Mouse (Mus musculus) forebrain, embryonic 13.5 days (tissue): ENCODE measurements around the gene Akap8. TPM values are rescaled to one million over a fixed set of nuclear protein-coding genes. Genes with fewer than 3 reads are reported as not detected.

Experiments
- ATAC-seq: fragments of 200-750 bp; cut with Nextera tagmentation; 2 replicates; pipeline ENCODE4 v1.8.0; 2017
- H3K27ac ChIP-seq: fragments of 300-500 bp; sonication (generic); 2 replicates; pipeline ENCODE4 v1.5.1; 2015; ENCODE audit warnings: inconsistent platforms, mild to moderate bottlenecking, moderate library complexity
- H3K27me3 ChIP-seq: fragments of 300-500 bp; sonication (generic); 2 replicates; pipeline ENCODE4 v1.6.1; 2015; ENCODE audit warnings: mild to moderate bottlenecking, inconsistent platforms
- H3K36me3 ChIP-seq: fragments of 300-500 bp; sonication (generic); 2 replicates; pipeline ENCODE4 v1.6.1; 2015; ENCODE audit warnings: mild to moderate bottlenecking, inconsistent platforms; ENCODE audit not compliant: poor library complexity, severe bottlenecking
- H3K4me1 ChIP-seq: fragments of 300-500 bp; sonication (generic); 2 replicates; pipeline ENCODE4 v1.6.1; 2015; ENCODE audit warnings: inconsistent platforms
- H3K4me2 ChIP-seq: fragments of 300-500 bp; sonication (generic); 2 replicates; pipeline ENCODE4 v1.6.1; 2015; ENCODE audit warnings: inconsistent platforms, mild to moderate bottlenecking, moderate library complexity
- H3K4me3 ChIP-seq: fragments of 300-500 bp; sonication (generic); 2 replicates; pipeline ENCODE4 v1.5.1; 2015; ENCODE audit warnings: mild to moderate bottlenecking, inconsistent platforms
- H3K9ac ChIP-seq: fragments of 300-500 bp; sonication (generic); 2 replicates; pipeline ENCODE4 v1.6.1; 2015; ENCODE audit warnings: mild to moderate bottlenecking, inconsistent platforms
- H3K9me3 ChIP-seq: fragments of 300-500 bp; sonication (generic); replicated peaks from 2 replicates; pipeline ENCODE4 v1.6.1; 2016; ENCODE audit warnings: inconsistent platforms
- WGBS: fragments of 180-500 bp; shearing (Covaris S2); methylation state at CpG from one replicate; pipeline ENCODE4 v1.1.7; 2015; 5-methylcytosine and 5-hydroxymethylcytosine counted together
- polyA plus RNA-seq: library from polyadenylated mRNA; unstranded; fragments of >200 nt; fragmentation: Nextera tagmentation; extraction: Ambion mirVana; gene quantifications from 2 replicates; pipeline ENCODE4 v1.2.1, GENCODE M21; 2015

Gene Akap8
- polyA plus RNA-seq, 1 experiment from 2014 or later = 112 TPM

DNA sequence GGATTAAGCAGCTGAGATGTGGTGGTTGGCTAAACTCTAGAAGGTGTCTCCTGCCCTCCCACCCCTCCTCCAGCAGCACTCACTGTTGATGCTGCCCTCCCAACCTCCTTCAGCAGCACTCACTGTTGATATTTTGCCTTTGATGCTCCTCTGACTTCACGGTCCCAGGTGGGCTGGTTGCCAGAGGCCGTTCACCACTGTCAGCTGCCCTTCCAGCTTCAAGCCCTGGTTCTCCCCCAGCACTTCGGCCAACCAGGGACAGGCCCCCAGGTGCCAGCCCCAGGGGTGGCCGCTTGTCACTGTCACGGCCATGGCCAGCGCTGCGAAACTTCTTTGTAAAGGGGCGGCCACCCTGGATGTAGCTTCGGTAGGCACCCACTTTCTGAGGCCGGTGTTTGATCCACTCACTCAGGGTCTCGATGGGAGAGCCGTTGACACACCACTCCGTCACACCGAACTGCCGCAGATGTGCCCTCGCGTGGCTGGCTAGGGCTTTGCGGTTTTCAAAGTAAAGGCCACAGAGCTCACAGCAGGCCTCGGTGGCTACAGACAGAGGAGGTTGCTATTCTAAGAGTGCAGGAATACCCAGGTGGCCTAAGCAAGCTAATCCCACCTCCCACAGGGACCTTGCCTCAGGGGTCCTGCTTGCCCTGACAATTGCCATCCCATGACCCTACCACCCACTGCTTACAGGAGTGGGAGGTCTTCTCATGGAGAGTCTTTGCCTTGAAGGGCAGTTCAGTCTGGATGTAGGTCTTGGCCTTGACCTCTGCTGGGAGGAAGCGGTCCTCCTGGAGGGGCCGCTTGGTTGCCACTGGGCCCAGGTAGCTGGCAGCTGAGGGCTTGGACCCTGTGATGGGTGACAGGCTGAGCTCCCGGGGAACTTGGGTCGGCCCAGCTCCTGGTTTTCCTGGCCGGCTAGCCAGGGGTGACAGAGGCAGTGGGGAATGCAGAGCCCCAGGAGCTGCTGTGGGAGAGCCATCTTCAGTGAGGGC, 36.0 kb upstream of the Akap8 start:
- 88% methylated on average over 24 of the region's 24 CpGs for WGBS
- H3K9ac ChIP-seq = no peak overlapping the region
- no peak for ATAC-seq
- H3K4me3 ChIP-seq = no peak overlapping the region
- H3K4me1 ChIP-seq = peaks cover 17% of the 10 kb centered on the region; the same call in 1 of the 2 replicates
- no peaks in the 10 kb centered on the region for H3K27me3 ChIP-seq
- no peak overlapping the region for H3K27ac ChIP-seq
- no peaks in the 10 kb centered on the region for H3K9me3 ChIP-seq
- H3K36me3 ChIP-seq = peaks cover 87% of the 10 kb centered on the region
- no peak overlapping the region for H3K4me2 ChIP-seq

- no peak for ATAC-seq
Measured at GRCm38 (mm10) chr17:32356281-32356680, 35.2 kb upstream of the Akap8 start.

GRCm38 (mm10) chr17:32355031-32355430, 34.0 kb upstream of the Akap8 start:
- ATAC-seq = no peak
- H3K9ac ChIP-seq = no peak overlapping the region
- H3K9me3 ChIP-seq = no peaks in the 10 kb centered on the region
- no peaks in the 10 kb centered on the region for H3K27me3 ChIP-seq
- 0 out of 2 replicates have a peak, but pooled peaks cover 12% of the 10 kb centered on the region for H3K4me1 ChIP-seq
- H3K4me3 ChIP-seq = no peak overlapping the region
- peaks cover 66% of the 10 kb centered on the region for H3K36me3 ChIP-seq
- 94% methylated on average over 6 of the region's 6 CpGs for WGBS
- no peak overlapping the region for H3K27ac ChIP-seq
- H3K4me2 ChIP-seq = no peak overlapping the region

More at GRCm38 (mm10) chr17:32356281-32356680, 35.2 kb upstream of the Akap8 start:
- H3K4me3 ChIP-seq = no peak overlapping the region
- H3K27me3 ChIP-seq = no peaks in the 10 kb centered on the region
- H3K36me3 ChIP-seq = peaks cover 79% of the 10 kb centered on the region
- H3K9me3 ChIP-seq = no peaks in the 10 kb centered on the region
- H3K4me2 ChIP-seq = no peak overlapping the region
- H3K9ac ChIP-seq = no peak overlapping the region
- H3K4me1 ChIP-seq = peaks cover 10% of the 10 kb centered on the region; the same call in 1 of the 2 replicates
- no peak overlapping the region for H3K27ac ChIP-seq
- 86% methylated on average over 9 of the region's 9 CpGs for WGBS

- H3K4me3 ChIP-seq = no peak overlapping the region
- H3K9me3 ChIP-seq = no peaks in the 10 kb centered on the region
- no peaks in the 10 kb centered on the region for H3K27me3 ChIP-seq
- H3K4me1 ChIP-seq = peaks cover 19% of the 10 kb centered on the region
- H3K4me2 ChIP-seq = no peak overlapping the region
- H3K27ac ChIP-seq = peak overlapping the region; percentile 49; the same call in 1 of the 2 replicates
- 66% methylated on average over 5 of the region's 5 CpGs for WGBS
- no peak for ATAC-seq
- H3K36me3 ChIP-seq = peaks cover 58% of the 10 kb centered on the region
- no peak overlapping the region for H3K9ac ChIP-seq
Measured at GRCm38 (mm10) chr17:32354211-32354610, 33.2 kb upstream of the Akap8 start.

GRCm38 (mm10) chr17:32353696-32354095, 32.7 kb upstream of the Akap8 start:
- Histone ChIP-seq H3K27ac (0 out of 2 replicates have a peak overlapping the region, but pooled peaks have one; percentile 11), H3K9me3 (no peaks in the 10 kb centered on the region), H3K27me3 (no peaks in the 10 kb centered on the region), H3K4me1 (peaks cover 24% of the 10 kb centered on the region), H3K36me3 (peaks cover 53% of the 10 kb centered on the region), H3K4me2 (no peak overlapping the region), H3K4me3 (no peak overlapping the region), H3K9ac (no peak overlapping the region)
- 65% methylated on average over 4 of the region's 4 CpGs for WGBS
- ATAC-seq = no peak

- H3K4me2 ChIP-seq = no peak overlapping the region
- H3K36me3 ChIP-seq = peaks cover 33% of the 10 kb centered on the region
- no peak overlapping the region for H3K4me3 ChIP-seq
- H3K9me3 ChIP-seq = no peaks in the 10 kb centered on the region
- no peak overlapping the region for H3K9ac ChIP-seq
- peaks cover 36% of the 10 kb centered on the region for H3K4me1 ChIP-seq
- ATAC-seq = no peak
- no peaks in the 10 kb centered on the region for H3K27me3 ChIP-seq
- H3K27ac ChIP-seq = no peak overlapping the region
Measured at GRCm38 (mm10) chr17:32351726-32352125, 30.7 kb upstream of the Akap8 start.

DNA sequence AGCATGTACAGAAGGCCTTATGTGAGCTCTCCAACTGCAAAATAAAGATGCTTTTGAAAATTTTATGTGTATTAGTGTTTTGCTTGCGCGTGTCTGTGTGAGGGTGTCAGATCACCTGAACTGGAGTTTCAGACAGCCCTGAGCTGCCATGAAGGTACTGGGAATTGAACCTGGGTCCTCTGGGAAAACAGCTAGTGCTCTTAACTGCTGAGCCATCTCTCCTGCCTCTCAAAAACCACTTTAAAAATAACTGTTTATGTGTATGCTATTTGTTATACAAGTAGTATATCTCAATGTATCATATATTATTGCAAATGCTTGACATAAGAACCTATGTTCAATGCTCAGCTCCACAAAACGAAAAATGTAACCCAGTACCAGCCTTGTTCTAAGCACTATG, 30.2 kb upstream of the Akap8 start:
- 68% methylated on average over 3 of the region's 3 CpGs for WGBS
- Histone ChIP-seq H3K27me3 (no peaks in the 10 kb centered on the region), H3K4me3 (peak overlapping the region; percentile 84; the same call in 1 of the 2 replicates), H3K9me3 (no peaks in the 10 kb centered on the region), H3K27ac (no peak overlapping the region), H3K4me2 (peak overlapping the region; percentile 81), H3K9ac (no peak overlapping the region), H3K36me3 (peaks cover 29% of the 10 kb centered on the region), H3K4me1 (peaks cover 36% of the 10 kb centered on the region)
- ATAC-seq = no peak

DNA sequence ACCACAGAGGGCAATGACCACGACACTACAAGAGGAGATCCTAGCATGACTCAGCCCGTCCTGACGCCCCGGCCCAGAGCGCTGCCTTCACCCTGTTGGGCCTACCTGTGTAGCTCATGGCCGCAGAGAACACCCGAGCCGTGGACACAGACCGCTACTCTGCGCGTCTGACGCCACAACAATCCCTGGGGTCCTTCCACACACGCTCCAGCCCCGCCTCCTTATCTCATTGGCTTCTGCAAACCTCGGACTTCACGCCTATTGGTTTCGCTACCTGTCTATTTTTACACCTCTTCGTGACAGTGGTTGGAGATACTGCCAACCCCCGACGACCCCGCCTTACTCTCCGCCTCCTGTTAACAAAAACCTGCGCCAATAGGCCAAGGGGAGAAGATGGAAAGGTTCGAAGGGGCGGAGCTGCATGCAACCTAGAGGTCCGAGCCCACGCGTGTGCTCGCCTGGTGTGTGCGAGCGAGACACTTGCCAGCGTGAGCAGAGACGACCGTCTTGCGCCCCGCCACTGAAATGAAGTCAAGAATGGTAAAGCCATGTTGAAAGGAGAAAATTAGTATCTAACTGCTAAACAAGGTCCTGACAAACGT, 29.4 kb upstream of the Akap8 start, which contains the start of gene Akap8l:
Gene Akap8l (minus strand): TSS at position 226 of the 602 bp plus-strand sequence.
- Histone ChIP-seq H3K36me3 (peaks cover 21% of the 10 kb centered on the region), H3K9me3 (no peaks in the 10 kb centered on the region), H3K4me1 (peaks cover 36% of the 10 kb centered on the region), H3K27ac (peak within 1 kb of the TSS; percentile 52), H3K27me3 (no peaks in the 10 kb centered on the region), H3K4me2 (peak within 1 kb of the TSS; percentile 81), H3K9ac (peak within 1 kb of the TSS; percentile 83), H3K4me3 (peak within 1 kb of the TSS; percentile 84)
- ATAC-seq = peak; percentile 97
- under 1% methylated on average over 37 of the region's 37 CpGs for WGBS

DNA sequence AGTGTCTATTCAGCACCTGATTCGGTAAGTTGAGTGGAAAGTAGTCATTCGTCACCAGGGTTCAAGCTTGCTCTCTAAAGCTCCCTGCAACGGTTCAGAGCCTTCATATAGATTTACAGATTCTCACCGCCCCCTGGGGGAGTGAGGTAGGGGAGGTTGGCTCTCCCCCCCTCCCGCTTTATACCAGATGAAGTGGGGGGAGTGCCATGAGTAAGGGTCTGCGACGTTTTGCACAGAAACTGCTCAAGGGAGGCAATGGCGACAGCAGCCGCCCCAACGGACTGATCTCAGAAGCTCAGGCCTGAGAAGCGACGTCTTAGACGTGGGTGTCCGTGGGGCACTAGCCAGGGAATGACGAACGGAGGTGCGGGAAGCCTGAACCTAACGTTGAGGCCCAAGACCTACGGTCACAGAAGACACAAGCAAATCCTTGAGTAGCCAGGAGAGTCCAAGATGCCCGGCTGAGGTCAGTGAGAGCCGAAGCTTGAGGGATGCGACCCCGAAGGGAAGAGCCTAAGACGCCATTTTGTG, 28.9 kb upstream of the Akap8 start:
- Histone ChIP-seq H3K4me1 (peaks cover 36% of the 10 kb centered on the region), H3K9me3 (no peaks in the 10 kb centered on the region), H3K9ac (peak overlapping the region; percentile 83), H3K36me3 (peaks cover 18% of the 10 kb centered on the region), H3K4me2 (peak overlapping the region; percentile 81), H3K27me3 (no peaks in the 10 kb centered on the region), H3K27ac (peak overlapping the region; percentile 52), H3K4me3 (peak overlapping the region; percentile 84)
- no peak; the same call in none of the 2 replicates for ATAC-seq
- WGBS = under 1% methylated on average over 24 of the region's 24 CpGs

DNA sequence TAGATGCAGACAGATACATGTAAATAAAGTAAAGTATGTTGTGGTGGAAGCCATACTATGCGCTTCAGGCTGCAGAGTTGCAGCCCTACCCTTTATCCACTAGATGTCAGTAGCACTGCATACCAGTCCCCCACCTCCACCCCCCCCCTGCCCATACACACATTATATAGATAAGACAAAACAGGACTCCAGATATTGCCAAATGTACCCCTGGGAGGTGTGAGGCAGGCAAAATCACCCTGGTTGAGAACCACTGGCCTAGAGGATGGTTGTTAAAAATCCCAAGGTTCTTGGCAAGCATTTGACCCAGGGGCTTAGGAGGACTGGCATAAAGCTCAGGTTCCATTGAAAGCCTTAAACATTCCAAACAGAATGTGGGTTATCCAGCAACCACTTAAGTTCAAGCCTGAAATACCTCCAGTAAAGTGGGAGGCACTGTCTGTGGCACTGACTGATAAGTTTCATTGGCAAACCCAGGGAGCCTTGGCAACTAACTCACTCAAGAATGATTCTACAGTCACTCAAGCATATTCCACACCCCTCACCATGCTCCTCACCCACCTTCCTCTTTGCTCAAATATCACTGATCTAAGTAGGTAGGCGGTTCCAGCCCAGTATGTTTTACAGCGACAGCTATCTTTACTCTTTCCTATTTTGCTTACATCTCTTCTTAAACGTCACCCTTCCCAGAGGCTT, 28.1 kb upstream of the Akap8 start:
- no peak for ATAC-seq
- H3K9me3 ChIP-seq = no peaks in the 10 kb centered on the region
- peak overlapping the region; percentile 81 for H3K4me2 ChIP-seq
- peak overlapping the region; percentile 84 for H3K4me3 ChIP-seq
- H3K9ac ChIP-seq = peak overlapping the region; percentile 83
- H3K4me1 ChIP-seq = peaks cover 34% of the 10 kb centered on the region
- H3K27me3 ChIP-seq = no peaks in the 10 kb centered on the region
- peaks cover 18% of the 10 kb centered on the region for H3K36me3 ChIP-seq
- no peak overlapping the region for H3K27ac ChIP-seq
- WGBS = 13% methylated on average over 4 of the region's 4 CpGs

DNA sequence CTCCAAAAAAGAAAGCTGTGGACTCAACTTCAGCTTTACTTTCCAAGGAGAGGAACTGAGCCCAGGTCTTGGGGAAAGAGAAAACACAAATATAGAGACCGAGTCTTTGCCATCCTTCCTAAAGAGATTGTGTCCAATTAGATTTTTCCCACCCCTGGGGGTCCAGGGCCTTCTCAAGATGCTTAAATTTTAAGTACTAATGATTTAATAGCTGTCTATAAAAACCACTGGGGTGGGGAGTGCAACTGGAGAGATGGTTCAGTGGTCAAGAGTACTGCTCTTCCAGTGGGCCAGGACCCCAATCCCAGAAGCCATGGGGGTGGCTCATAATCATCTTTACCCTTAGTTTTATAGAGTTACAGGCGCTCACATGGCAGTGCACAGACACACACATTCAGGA, 27.4 kb upstream of the Akap8 start:
- Histone ChIP-seq H3K4me2 (peak overlapping the region; percentile 81), H3K36me3 (peaks cover 17% of the 10 kb centered on the region), H3K4me1 (peaks cover 28% of the 10 kb centered on the region), H3K4me3 (no peak overlapping the region), H3K27ac (no peak overlapping the region), H3K9ac (peak overlapping the region; percentile 83; the same call in 1 of the 2 replicates), H3K9me3 (no peaks in the 10 kb centered on the region), H3K27me3 (no peaks in the 10 kb centered on the region)
- no peak for ATAC-seq
- 99% methylated on average over 2 of the region's 2 CpGs for WGBS
